Mouse (Mus musculus): ENCODE results near the gene Nadk2.

Nadk2 gene

GRCm38 (mm10) chr15:9070912-9071555 lies at the start of gene Nadk2:
Gene Nadk2, plus strand, starts transcription at chr15:9071260.
- peak; percentile 98 for DNase-seq

DNA sequence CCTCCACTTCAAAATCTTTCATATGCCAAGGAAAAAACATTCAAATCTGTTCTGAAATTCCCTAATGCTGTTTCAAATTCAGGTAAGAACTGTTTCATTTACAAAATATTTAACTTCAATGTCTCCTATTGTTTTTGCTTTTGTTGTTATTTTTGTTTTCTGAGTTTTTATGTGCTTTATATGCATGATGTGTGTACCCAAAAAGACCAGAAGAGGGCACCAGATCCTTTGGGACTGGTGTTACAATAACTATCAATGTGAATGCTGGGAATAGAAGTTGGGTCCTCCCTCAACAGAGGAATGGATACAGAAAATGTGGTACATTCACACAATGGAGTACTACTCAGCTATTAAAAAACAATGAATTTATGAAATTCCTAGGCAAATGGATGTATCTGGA lies 15.4 kb upstream of the Nadk2 start:
- no peak for DNase-seq

DNA sequence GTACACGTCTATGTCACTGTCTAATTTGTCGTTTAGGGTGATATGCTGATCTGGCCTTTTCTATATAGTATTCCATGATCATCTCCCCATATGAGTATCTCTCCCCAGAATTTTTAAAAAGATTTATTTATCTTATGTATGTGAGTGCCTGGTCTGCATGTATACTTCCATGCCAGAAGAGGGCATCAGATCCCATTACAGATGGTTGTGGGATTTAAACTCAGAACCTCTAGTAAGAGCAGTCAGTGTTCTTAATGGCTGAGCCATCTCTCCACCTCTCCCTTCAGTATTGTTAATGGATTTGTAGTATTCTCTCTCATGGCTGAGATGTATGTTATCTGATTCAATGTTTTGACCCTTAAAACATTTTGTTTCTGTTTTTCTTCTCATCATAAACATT lies 11.2 kb upstream of the Nadk2 start:
- no peak for DNase-seq

GRCm38 (mm10) chr15:9061150-9061882 lies 9.7 kb upstream of the Nadk2 start:
- no peak for DNase-seq

- DNase-seq: no peak
These were observed 2.2 kb upstream of the Nadk2 start for GRCm38 (mm10) chr15:9068881-9069280.

DNA sequence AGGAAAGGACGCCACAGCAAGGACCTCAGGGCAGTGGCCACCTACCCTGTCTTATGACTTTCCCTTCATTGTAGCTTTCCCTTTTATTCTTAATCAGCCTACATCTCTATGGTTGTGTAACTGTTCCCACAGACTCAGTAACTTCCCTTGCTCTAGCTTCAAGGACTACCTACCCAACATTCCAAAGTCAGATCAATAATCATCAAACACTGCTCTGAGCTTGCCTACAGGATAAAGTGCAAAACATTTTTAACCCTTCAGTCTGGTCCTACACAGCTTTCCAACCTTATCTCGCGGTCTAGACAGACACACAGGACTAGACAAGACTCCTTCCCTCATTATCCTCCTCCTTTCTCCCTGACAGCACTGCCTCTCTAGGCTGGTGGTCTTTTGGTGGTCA lies 707 bp upstream of the Nadk2 start:
- no peak for DNase-seq

DNA sequence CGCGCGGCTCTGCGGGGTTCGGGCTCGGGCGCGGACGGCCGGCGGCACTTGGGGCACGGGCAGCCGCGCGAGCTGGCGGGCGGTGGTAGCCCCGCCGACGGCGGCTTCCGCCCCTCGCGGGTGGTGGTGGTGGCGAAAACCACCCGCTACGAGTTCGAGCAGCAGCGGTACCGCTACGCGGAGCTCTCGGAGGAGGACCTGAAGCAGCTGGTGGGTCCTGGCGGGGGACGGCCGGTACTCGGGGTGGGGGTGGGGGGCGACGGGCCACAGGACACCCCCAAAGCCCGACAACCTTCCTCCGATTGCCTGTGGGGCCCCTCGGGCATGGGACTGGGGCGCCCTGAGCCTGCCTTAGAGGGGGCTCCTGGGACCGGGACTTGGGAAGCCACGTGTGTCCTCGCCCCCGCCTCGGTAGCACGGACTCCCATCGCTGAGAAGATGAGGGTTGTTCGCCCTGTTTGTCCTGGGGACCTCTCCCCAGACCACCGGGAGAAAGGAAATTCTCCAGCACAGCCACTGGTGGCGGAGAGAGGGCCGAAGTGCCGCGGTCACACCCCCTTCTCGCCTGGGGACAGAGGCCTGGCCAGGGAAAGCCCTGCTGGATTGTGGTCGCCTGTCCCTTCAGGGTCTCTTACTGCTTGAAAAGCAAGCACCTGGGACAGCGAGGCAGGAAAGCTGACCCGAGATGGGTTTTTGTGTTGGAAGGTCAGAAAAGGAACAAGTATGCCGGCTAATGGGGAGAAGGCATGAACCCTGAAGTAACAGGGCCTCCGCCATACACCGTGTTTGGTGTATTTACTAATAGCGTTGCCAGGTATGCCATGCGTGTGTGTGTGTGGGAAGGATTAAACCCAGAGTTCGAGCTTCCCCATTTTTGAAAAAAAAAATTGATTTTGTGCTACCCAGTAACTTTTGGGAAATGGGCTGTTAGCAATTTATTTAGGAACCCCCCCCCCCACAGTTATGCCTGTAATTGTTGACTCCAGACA lies 790 bp downstream of the Nadk2 start:
- peak; percentile 38 to 43 for DNase-seq

GRCm38 (mm10) chr15:9072630-9073029 lies 1.6 kb downstream of the Nadk2 start:
- DNase-seq: no peak

DNA sequence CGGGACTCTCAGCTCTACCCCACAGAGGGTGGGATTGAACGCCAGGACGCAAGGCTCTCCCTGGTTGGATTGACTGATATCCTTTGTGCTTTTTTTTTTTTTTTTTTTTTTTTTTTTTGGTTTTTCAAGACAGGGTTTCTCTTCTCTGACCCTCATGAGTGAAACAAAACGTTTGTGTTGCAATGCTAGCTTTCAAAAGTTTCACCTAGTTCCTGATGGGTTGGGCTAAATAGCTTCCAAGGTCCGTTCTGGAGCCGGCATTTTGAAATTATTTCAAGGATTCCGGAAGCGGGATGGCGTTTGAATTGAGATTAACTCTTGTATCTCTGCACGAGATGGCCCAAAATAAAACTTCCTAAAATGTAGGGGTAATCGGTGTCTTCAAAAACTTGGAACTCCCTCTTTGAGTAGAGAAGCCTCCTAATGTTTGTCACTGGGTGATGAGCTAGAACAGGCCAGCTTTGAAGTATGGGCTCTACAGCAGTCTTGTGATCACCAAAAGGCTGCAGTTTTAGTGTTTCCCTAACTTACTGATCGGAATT lies 2.1 kb downstream of the Nadk2 start:
- no peak for DNase-seq

DNA sequence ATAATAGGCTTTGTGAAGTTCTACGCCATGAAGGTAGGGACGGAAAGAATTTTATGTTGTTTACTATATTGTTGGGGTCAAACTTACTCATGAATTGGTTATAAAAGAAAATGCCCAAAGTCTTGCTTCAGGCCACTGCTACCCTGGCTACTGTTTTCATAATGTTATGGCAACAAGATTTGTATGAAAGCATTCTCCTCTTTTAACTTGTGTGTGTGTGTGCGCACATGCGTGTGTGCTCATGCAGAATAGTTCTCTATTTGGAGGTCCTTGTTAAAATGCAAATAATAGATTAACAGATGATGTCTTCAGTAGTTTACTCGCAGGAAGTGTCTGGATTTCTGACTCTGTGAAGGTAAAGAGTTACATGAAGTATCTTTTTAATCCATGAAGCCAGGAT lies 2.6 kb downstream of the Nadk2 start:
- no peak for DNase-seq

DNA sequence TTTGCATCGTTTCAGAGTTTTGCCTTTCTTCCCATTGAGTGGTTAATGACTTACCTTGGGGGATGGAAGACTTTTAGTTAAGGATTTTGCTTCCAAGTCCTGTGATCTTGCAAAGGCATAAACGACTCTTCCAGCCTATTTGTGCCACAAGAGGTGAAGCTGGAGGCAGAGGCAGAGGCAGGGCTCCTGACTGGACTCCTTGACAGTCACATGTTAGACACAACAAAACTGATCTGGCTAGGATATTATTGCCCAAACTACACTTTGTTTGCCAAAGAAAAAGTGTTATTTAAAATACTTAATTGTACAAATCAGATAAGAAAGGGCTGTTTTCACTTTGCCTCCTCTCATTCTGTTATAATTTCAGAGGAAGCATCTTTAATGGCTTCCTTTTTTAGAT lies 3.1 kb downstream of the Nadk2 start:
- no peak for DNase-seq

DNA sequence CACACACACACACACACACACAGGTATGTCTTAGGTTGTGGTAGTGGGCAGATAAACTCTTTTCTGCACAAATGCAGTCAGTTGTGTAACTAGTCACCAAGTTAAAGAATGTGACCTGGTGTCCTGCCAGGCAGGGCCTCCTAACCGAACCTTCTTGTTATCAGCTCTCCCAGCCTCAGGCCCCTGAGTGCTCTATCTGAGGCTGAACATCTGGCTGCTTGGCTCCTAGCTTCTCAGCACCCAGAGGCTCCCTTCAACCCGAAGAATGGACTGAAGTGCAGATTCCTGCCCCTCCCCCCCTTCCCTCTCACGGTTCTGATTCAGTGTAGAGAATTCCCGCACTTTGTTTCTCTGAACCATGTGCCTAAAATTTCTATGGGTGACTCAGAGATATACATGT lies 3.6 kb downstream of the Nadk2 start:
- no peak for DNase-seq

- DNase-seq: no peak
These were observed 4.6 kb downstream of the Nadk2 start for GRCm38 (mm10) chr15:9075608-9076200.

- no peak for DNase-seq
These were observed 7.6 kb downstream of the Nadk2 start for GRCm38 (mm10) chr15:9078481-9079300.

- DNase-seq: no peak
These were observed 8.6 kb downstream of the Nadk2 start for GRCm38 (mm10) chr15:9079626-9080025.

GRCm38 (mm10) chr15:9080206-9080605 lies 9.1 kb downstream of the Nadk2 start:
- no peak for DNase-seq

- no peak for DNase-seq
These were observed 10.2 kb downstream of the Nadk2 start for GRCm38 (mm10) chr15:9081294-9081693.

DNA sequence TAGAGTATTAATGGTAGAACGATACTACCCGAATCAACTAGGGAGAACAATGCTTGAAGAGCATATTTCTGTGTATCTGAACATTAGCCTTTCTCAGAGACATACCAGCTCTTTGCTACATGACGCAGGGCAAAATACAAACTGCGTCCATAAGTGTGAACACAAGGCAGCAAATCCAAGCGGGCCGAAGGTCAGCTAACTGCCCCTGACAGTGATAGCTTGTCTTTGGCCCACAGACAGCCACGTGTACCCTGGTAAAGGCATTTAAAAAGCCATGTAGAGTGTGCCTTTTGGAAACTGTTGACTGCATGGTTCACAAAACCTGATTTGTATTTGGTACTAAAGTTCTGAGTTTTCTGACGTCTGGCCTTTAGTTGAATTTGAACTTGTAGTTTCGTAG lies 11.7 kb downstream of the Nadk2 start:
- DNase-seq: no peak

- no peak for DNase-seq
These were observed 15.8 kb downstream of the Nadk2 start for GRCm38 (mm10) chr15:9086813-9087212.

GRCm38 (mm10) chr15:9087421-9087820 lies 16.4 kb downstream of the Nadk2 start:
- no peak for DNase-seq

DNA sequence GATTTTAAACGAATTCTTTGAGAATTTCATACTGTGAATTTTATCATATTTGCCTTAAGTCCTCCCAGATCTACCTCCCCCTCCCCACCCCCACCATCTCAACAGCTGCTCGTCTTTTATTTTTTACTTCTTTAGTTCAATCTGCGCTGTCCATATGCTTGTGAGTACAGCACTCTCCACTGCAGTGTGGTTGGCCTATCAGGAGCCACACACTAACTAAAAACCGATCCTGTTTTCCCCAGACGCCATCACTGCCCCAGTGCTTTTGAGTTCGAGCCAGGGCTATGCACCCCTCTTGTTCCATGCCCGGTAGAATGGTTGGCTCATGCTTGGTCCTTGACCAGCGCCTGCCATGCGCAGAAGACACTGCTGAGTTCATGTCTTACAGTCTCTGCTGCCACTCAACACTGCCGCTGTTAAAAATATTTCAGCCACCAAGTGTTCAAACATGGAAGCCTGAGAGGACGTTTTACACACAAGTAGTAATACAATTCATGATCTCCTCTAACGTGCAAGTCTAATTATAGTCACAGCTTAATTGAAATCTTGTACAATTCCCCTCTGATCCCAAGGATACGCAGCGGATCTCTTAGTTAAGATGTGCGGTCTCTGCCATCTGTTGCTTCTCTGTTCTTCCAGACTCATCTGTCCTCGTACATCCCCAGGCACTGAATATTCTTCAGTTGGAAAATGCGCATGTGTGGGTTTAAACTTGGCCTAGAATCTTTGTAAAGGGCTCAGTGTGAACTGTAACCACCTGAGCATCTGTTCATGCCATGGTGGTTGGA lies 17.0 kb downstream of the Nadk2 start:
- no peak for DNase-seq
